Mouse (Mus musculus) frontal cortex, postnatal 36 days (tissue): ENCODE measurements around the gene BC061212.
"Not testable (repeated sequence)": the region's sequence is repeated elsewhere in the genome, so short reads cannot be mapped to it uniquely, and the experiment has no call there.

Experiments
- DNase-seq, 2 experiments: peaks; one replicate each; pipeline ENCODE4 v3.0.0; 2022; ENCODE audit warnings: low spot score in 2 of 2

BC061212 gene

GRCm38 (mm10) chr5:94070445-94070844, at the start of gene BC061212:
Gene BC061212, minus strand, starts transcription at chr5:94070545.
- DNase-seq, result not testable (repeated sequence)

- DNase-seq, result not testable (repeated sequence)
Observed at GRCm38 (mm10) chr5:94076085-94076484, 5.7 kb upstream of the BC061212 start, which contains the start of gene Gm6351. Gene Gm6351, plus strand, starts transcription at chr5:94076385.
